Mouse (Mus musculus) hindbrain, embryonic 16.5 days (tissue): ENCODE data around the gene Ndufaf2. TPM values are rescaled to one million over a fixed set of nuclear protein-coding genes. Genes with fewer than 3 reads are reported as not detected.
A peak's percentile ranks its signal among the peaks of the same experiment; 100 is the strongest.

Source experiments
- ATAC-seq: fragments of 200-750 bp; cut with Nextera tagmentation; 2 replicates; pipeline ENCODE4 v1.8.0; 2017; ENCODE audit warnings: moderate TSS enrichment, moderate library complexity
- H3K27ac ChIP-seq: fragments of 300-500 bp; sonication (generic); 2 replicates; pipeline ENCODE4 v1.5.1; 2014; ENCODE audit warnings: low read depth, mild to moderate bottlenecking, control low read depth, low read length, moderate library complexity
- H3K27me3 ChIP-seq: fragments of 300-500 bp; sonication (generic); replicated peaks from 2 replicates; pipeline ENCODE4 v1.6.1; 2014; ENCODE audit warnings: low read length; ENCODE audit not compliant: control insufficient read depth, insufficient read depth
- H3K36me3 ChIP-seq: fragments of 300-500 bp; sonication (generic); 2 replicates; pipeline ENCODE4 v1.6.1; 2014; ENCODE audit warnings: mild to moderate bottlenecking, low read length, moderate library complexity, mixed read lengths; ENCODE audit not compliant: control insufficient read depth, insufficient read depth
- H3K4me1 ChIP-seq: fragments of 300-500 bp; sonication (generic); 2 replicates; pipeline ENCODE4 v1.6.1; 2014; ENCODE audit warnings: low read depth, low read length; ENCODE audit not compliant: control insufficient read depth, insufficient read depth
- H3K4me2 ChIP-seq: fragments of 300-500 bp; sonication (generic); 2 replicates; pipeline ENCODE4 v1.6.1; 2014; ENCODE audit warnings: mild to moderate bottlenecking, low read length, control low read depth, moderate library complexity
- H3K4me3 ChIP-seq: fragments of 300-500 bp; sonication (generic); 2 replicates; pipeline ENCODE4 v1.5.1; 2014; ENCODE audit warnings: mild to moderate bottlenecking, low read length, control low read depth, moderate library complexity
- H3K9ac ChIP-seq: fragments of 300-500 bp; sonication (generic); 2 replicates; pipeline ENCODE4 v1.6.1; 2014; ENCODE audit warnings: low read depth, mild to moderate bottlenecking, control low read depth, low read length, moderate library complexity
- H3K9me3 ChIP-seq: fragments of 300-500 bp; sonication (generic); 2 replicates; pipeline ENCODE4 v1.6.1; 2014; ENCODE audit warnings: mild to moderate bottlenecking, low read length, moderate library complexity; ENCODE audit not compliant: control insufficient read depth
- WGBS: fragments of 180-500 bp; shearing (Covaris S2); extraction: QIAGEN DNeasy Blood & Tissue Kit; methylation state at CpG from one replicate; pipeline ENCODE4 v1.1.7; 2014; 5-methylcytosine and 5-hydroxymethylcytosine counted together
- polyA plus RNA-seq: library from polyadenylated mRNA; unstranded; fragments of >200 nt; fragmentation: Nextera tagmentation; extraction: Ambion mirVana; gene quantifications from 2 replicates; pipeline ENCODE4 v1.2.1, GENCODE M21; 2015

The Ndufaf2 gene
- polyA plus RNA-seq, 1 experiment from 2014 or later = 74.7 TPM

- Histone ChIP-seq H3K4me1 (no peaks in the 10 kb centered on the region; the same call in none of the 2 replicates), H3K27me3 (no peaks in the 10 kb centered on the region), H3K9me3 (no peaks in the 10 kb centered on the region), H3K4me3 (no peak overlapping the region), H3K4me2 (no peak overlapping the region), H3K36me3 (no peaks in the 10 kb centered on the region), H3K9ac (no peak overlapping the region), H3K27ac (no peak overlapping the region)
- no peak for ATAC-seq
- 76% methylated on average over 4 of the region's 4 CpGs for WGBS
Measured at GRCm38 (mm10) chr13:107959891-107960290, 198.5 kb downstream of the Ndufaf2 start.

- WGBS = 20% methylated on average over 3 of the region's 3 CpGs
- Histone ChIP-seq H3K9me3 (no peaks in the 10 kb centered on the region), H3K4me2 (no peak overlapping the region), H3K9ac (no peak overlapping the region), H3K36me3 (no peaks in the 10 kb centered on the region), H3K4me3 (no peak overlapping the region), H3K27me3 (no peaks in the 10 kb centered on the region), H3K27ac (no peak overlapping the region), H3K4me1 (peaks cover 8% of the 10 kb centered on the region)
- no peak for ATAC-seq
Measured at GRCm38 (mm10) chr13:107956246-107956645, 202.2 kb downstream of the Ndufaf2 start.

GRCm38 (mm10) chr13:107955327-107956110, 202.9 kb downstream of the Ndufaf2 start:
- H3K4me2 ChIP-seq = no peak overlapping the region
- no peak overlapping the region for H3K27ac ChIP-seq
- H3K9ac ChIP-seq = no peak overlapping the region
- H3K9me3 ChIP-seq = no peaks in the 10 kb centered on the region
- H3K4me3 ChIP-seq = no peak overlapping the region
- no peaks in the 10 kb centered on the region for H3K36me3 ChIP-seq
- no peaks in the 10 kb centered on the region for H3K27me3 ChIP-seq
- 12% methylated on average over 17 of the region's 18 CpGs for WGBS
- H3K4me1 ChIP-seq = peaks cover 8% of the 10 kb centered on the region
- ATAC-seq = peak; percentile 76

- Histone ChIP-seq H3K4me1 (peaks cover 8% of the 10 kb centered on the region), H3K27ac (peak overlapping the region; percentile 34; the same call in 1 of the 2 replicates), H3K9me3 (no peaks in the 10 kb centered on the region), H3K9ac (no peak overlapping the region), H3K27me3 (no peaks in the 10 kb centered on the region), H3K4me3 (no peak overlapping the region), H3K4me2 (no peak overlapping the region), H3K36me3 (no peaks in the 10 kb centered on the region)
- ATAC-seq = no peak; the same call in 1 of the 2 replicates
- WGBS = 19% methylated on average over 16 of the region's 16 CpGs
Measured at GRCm38 (mm10) chr13:107954445-107955261, 203.8 kb downstream of the Ndufaf2 start.

- Histone ChIP-seq H3K9ac (no peak overlapping the region), H3K27me3 (no peaks in the 10 kb centered on the region), H3K4me3 (no peak overlapping the region), H3K36me3 (no peaks in the 10 kb centered on the region), H3K4me1 (peaks cover 8% of the 10 kb centered on the region), H3K4me2 (no peak overlapping the region), H3K27ac (peak overlapping the region; percentile 34; the same call in 1 of the 2 replicates), H3K9me3 (no peaks in the 10 kb centered on the region)
- WGBS = 28% methylated on average over 9 of the region's 9 CpGs
- ATAC-seq = no peak
Measured at GRCm38 (mm10) chr13:107954100-107954444, 204.4 kb downstream of the Ndufaf2 start.

Other genes starting within 250 kb of the Ndufaf2 start
- 35.6 and 39.3 TPM in 2 replicates for gene Smim15, start 114.2 kb downstream of the Ndufaf2 start, polyA plus RNA-seq
- gene Ercc8, start 108 bp upstream of the Ndufaf2 start, polyA plus RNA-seq = 32.3 and 32.9 TPM in 2 replicates
- 4.1 and 5.0 TPM in 2 replicates for gene Elovl7, start 55.8 kb upstream of the Ndufaf2 start, polyA plus RNA-seq
- gene Depdc1b, start 157.7 kb upstream of the Ndufaf2 start, polyA plus RNA-seq = 1.7 and 2.0 TPM in 2 replicates